25 mouse cellular contexts compared by ENCODE assay signal in genomic region chr14:85835494-85835893, GRCm38 (mm10).
DNase-seq lines count a peak whose midpoint lies in the region; ATAC-seq and TF ChIP-seq lines count a peak whose summit lies in the region.
"Had no signal": no experiment of that assay in that cellular context is flagged by ENCODE, and none has a peak within 500 bp of the region (broad histone marks: within the 10 kb centered on the region; RNA-seq: fewer than 3 reads in every experiment).

No protein-coding gene starts in this region.

- no peak overlapping the region for H3K4me3 ChIP-seq in embryonic facial prominence, embryonic 11.5 days (ENCODE audit: low read depth, low read length)
- H3K4me3 ChIP-seq in embryonic facial prominence, embryonic 10.5 days, result no peak overlapping the region
- no peak overlapping the region for H3K4me3 ChIP-seq in limb, embryonic 14.5 days (replicated peaks; ENCODE audit: low read length)
- no peak overlapping the region for H3K4me3 ChIP-seq in limb, embryonic 10.5 days
- H3K4me3 ChIP-seq in ES-E14 (ENCODE audit: insufficient read depth in 1 of 2, low read depth in 1 of 2, low read length in 2 of 2, poor library complexity in 1 of 2, severe bottlenecking in 1 of 2), result no peak overlapping the region
- H3K4me3 ChIP-seq: embryonic facial prominence, embryonic 12.5 days; forebrain, embryonic 13.5 days; forebrain, embryonic 15.5 days had no signal

- in situ Hi-C loops in ES-E14 (cut with MboI; ENCODE audit: low sequenced_read_pairs in 2 of 2, unreplicated experiment in 2 of 2), result no loop called here

- no peaks in the 10 kb centered on the region for H3K9me3 ChIP-seq in embryonic facial prominence, embryonic 11.5 days (replicated peaks; ENCODE audit: control insufficient read depth, low read length)
- H3K9me3 ChIP-seq in embryonic facial prominence, embryonic 10.5 days, result no peaks in the 10 kb centered on the region
- H3K9me3 ChIP-seq in limb, embryonic 14.5 days (ENCODE audit: control insufficient read depth, low read length), result no peaks in the 10 kb centered on the region
- H3K9me3 ChIP-seq in limb, embryonic 10.5 days (replicated peaks), result no peaks in the 10 kb centered on the region
- H3K9me3 ChIP-seq in ES-E14 (ENCODE audit: control insufficient read depth, insufficient read depth, low read depth, low read length), result no peaks in the 10 kb centered on the region
- H3K9me3 ChIP-seq: embryonic facial prominence, embryonic 12.5 days; forebrain, embryonic 13.5 days; forebrain, embryonic 15.5 days had no signal

- intact Hi-C loops in heart, postnatal 36 days (cut with DNase I), result no loop called here

- H3K27ac ChIP-seq in embryonic facial prominence, embryonic 11.5 days (replicated peaks; ENCODE audit: low read depth, low read length), result no peak overlapping the region
- no peak overlapping the region for H3K27ac ChIP-seq in embryonic facial prominence, embryonic 10.5 days (replicated peaks)
- H3K27ac ChIP-seq in limb, embryonic 14.5 days (replicated peaks; ENCODE audit: low read depth, low read length), result no peak overlapping the region
- H3K27ac ChIP-seq in limb, embryonic 10.5 days, result no peak overlapping the region
- no peak overlapping the region for H3K27ac ChIP-seq in ES-E14 (ENCODE audit: insufficient read depth, low read depth, low read length, poor library complexity, severe bottlenecking)
- H3K27ac ChIP-seq: embryonic facial prominence, embryonic 12.5 days; forebrain, embryonic 13.5 days; forebrain, embryonic 15.5 days had no signal

- H3K4me2 ChIP-seq in embryonic facial prominence, embryonic 11.5 days (ENCODE audit: low read depth, low read length), result no peak overlapping the region
- no peak overlapping the region for H3K4me2 ChIP-seq in limb, embryonic 14.5 days (replicated peaks; ENCODE audit: low read depth, low read length, severe bottlenecking)
- H3K4me2 ChIP-seq: embryonic facial prominence, embryonic 12.5 days; forebrain, embryonic 13.5 days; forebrain, embryonic 15.5 days had no signal

- TF ChIP-seq POLR2A in limb, embryonic 14.5 days (IDR thresholded peaks at IDR 0.05; ENCODE audit: borderline replicate concordance, extremely low read depth, insufficient read depth, insufficient read length), result no peak

- no peak for ATAC-seq in embryonic facial prominence, embryonic 11.5 days (replicated peaks; ENCODE audit: insufficient number of reproducible peaks, low FRiP score, low TSS enrichment, low read depth)
- no peak for ATAC-seq in limb, embryonic 14.5 days (ENCODE audit: low FRiP score, low read depth)
- ATAC-seq: activated CD4-positive, CD25-positive, alpha-beta regulatory T cell, adult 4 months; CD4-positive, CD25-positive, alpha-beta regulatory T cell, adult 4 months; forebrain, embryonic 13.5 days; forebrain, embryonic 15.5 days; forebrain, postnatal 0 days; Patski had no signal

- no peaks in the 10 kb centered on the region for H3K36me3 ChIP-seq in embryonic facial prominence, embryonic 11.5 days (replicated peaks; ENCODE audit: control insufficient read depth, insufficient read depth, low read depth, low read length)
- H3K36me3 ChIP-seq in embryonic facial prominence, embryonic 10.5 days (replicated peaks), result no peaks in the 10 kb centered on the region
- no peaks in the 10 kb centered on the region for H3K36me3 ChIP-seq in limb, embryonic 14.5 days (ENCODE audit: control insufficient read depth, insufficient read depth, low read length)
- H3K36me3 ChIP-seq in limb, embryonic 10.5 days, result no peaks in the 10 kb centered on the region
- H3K36me3 ChIP-seq in ES-E14 (ENCODE audit: control insufficient read depth, insufficient read depth, low read length, poor library complexity, severe bottlenecking), result no peaks in the 10 kb centered on the region
- H3K36me3 ChIP-seq: embryonic facial prominence, embryonic 12.5 days; forebrain, embryonic 15.5 days had no signal

- no peaks in the 10 kb centered on the region for H3K27me3 ChIP-seq in embryonic facial prominence, embryonic 11.5 days (ENCODE audit: control insufficient read depth, insufficient read depth, low read length)
- no peaks in the 10 kb centered on the region for H3K27me3 ChIP-seq in embryonic facial prominence, embryonic 10.5 days (replicated peaks; ENCODE audit: low read depth, poor library complexity, severe bottlenecking)
- no peaks in the 10 kb centered on the region for H3K27me3 ChIP-seq in limb, embryonic 14.5 days (ENCODE audit: control insufficient read depth, insufficient read depth, low read length)
- no peaks in the 10 kb centered on the region for H3K27me3 ChIP-seq in limb, embryonic 10.5 days (ENCODE audit: low read depth, poor library complexity, severe bottlenecking)
- H3K27me3 ChIP-seq: CH12.LX; embryonic facial prominence, embryonic 12.5 days; forebrain, embryonic 13.5 days; forebrain, embryonic 15.5 days; Patski had no signal

- no peaks in the 10 kb centered on the region for H3K4me1 ChIP-seq in embryonic facial prominence, embryonic 11.5 days (ENCODE audit: control insufficient read depth, insufficient read depth, low read length)
- H3K4me1 ChIP-seq in embryonic facial prominence, embryonic 10.5 days, result no peaks in the 10 kb centered on the region
- H3K4me1 ChIP-seq in limb, embryonic 14.5 days (ENCODE audit: control insufficient read depth, insufficient read depth, low read length), result no peaks in the 10 kb centered on the region
- H3K4me1 ChIP-seq in limb, embryonic 10.5 days, result no peaks in the 10 kb centered on the region
- no peaks in the 10 kb centered on the region for H3K4me1 ChIP-seq in ES-E14 (ENCODE audit: control insufficient read depth in 2 of 2, insufficient read depth in 2 of 2, low read length in 2 of 2, poor library complexity in 1 of 2)
- H3K4me1 ChIP-seq: embryonic facial prominence, embryonic 12.5 days; forebrain, embryonic 13.5 days; forebrain, embryonic 15.5 days had no signal

- WGBS in embryonic facial prominence, embryonic 11.5 days, result 81% methylated on average over 2 of the region's 2 CpGs
- 95% methylated on average over 2 of the region's 2 CpGs for WGBS in embryonic facial prominence, embryonic 10.5 days
- 86% methylated on average over 2 of the region's 2 CpGs for WGBS in limb, embryonic 14.5 days
- 87% methylated on average over 2 of the region's 2 CpGs for WGBS in limb, embryonic 10.5 days

- no peak overlapping the region for H3K9ac ChIP-seq in embryonic facial prominence, embryonic 11.5 days (replicated peaks; ENCODE audit: low read length)
- H3K9ac ChIP-seq in limb, embryonic 14.5 days (ENCODE audit: low read depth, low read length, severe bottlenecking), result no peak overlapping the region
- H3K9ac ChIP-seq in ES-E14 (ENCODE audit: insufficient read depth, low read depth, low read length, poor library complexity, severe bottlenecking), result no peak overlapping the region
- H3K9ac ChIP-seq: embryonic facial prominence, embryonic 12.5 days; forebrain, embryonic 13.5 days; forebrain, embryonic 15.5 days; forebrain, postnatal 0 days had no signal

- DNase-seq in embryo, embryonic 10.5 days (ENCODE audit: low spot score), result peak; percentile 7
- no peak for DNase-seq in embryo, embryonic 10 days (ENCODE audit: low spot score)
- peak; percentile 22 for DNase-seq in embryonic facial prominence, embryonic 11.5 days (ENCODE audit: low spot score)
- no peak for DNase-seq in embryonic facial prominence, embryonic 10.5 days (ENCODE audit: low spot score)
- peak; percentile 20 for DNase-seq in limb, embryonic 14.5 days (ENCODE audit: low spot score)
- no peak for DNase-seq in limb, embryonic 10.5 days (ENCODE audit: low spot score)
- no peak for DNase-seq in ES-E14 (ENCODE audit: low read depth, low spot score)
- no peak for DNase-seq in heart, postnatal 36 days
- DNase-seq: adrenal gland, adult 8-10 months; adrenal gland, postnatal 14 days; adrenal gland, postnatal 36 days; B cell, adult 2 months; cerebellum, adult 11-12 months; cerebellum, adult 2 months; cerebellum, adult 9-10 months; cerebellum, postnatal 10 days; cerebellum, postnatal 25 days; forebrain, postnatal 0 days had no signal

TF ChIP-seq in ES-E14, 5 proteins besides CTCF, POLR2A, EP300 and RAD21:
- TF ChIP-seq ZNF384 (IDR thresholded peaks at IDR 0.05; ENCODE audit: low read depth, low read length), result peak; percentile 84
- TF ChIP-seq MAFK (IDR thresholded peaks at IDR 0.05; ENCODE audit: insufficient read depth, low read depth, low read length), result no peak

Comparison
In these comparisons a context has a peak if more than half of its experiments do, and no peak if none do; other contexts are left out.
1. DNase-seq: peak in embryo, embryonic 10.5 days (single experiment), embryonic facial prominence, embryonic 11.5 days (single experiment) and limb, embryonic 14.5 days (single experiment); none in embryo, embryonic 10 days (single experiment), embryonic facial prominence, embryonic 10.5 days (single experiment), limb, embryonic 10.5 days (single experiment), ES-E14 (single experiment) and heart, postnatal 36 days (0 of 2).